Comparison of ENCODE assay signal across 22 mouse cellular contexts in genomic region chr3:61486808-61487389, GRCm38 (mm10).
A peak's percentile ranks its signal among the peaks of the same experiment; 100 is the strongest.
DNase-seq lines count a peak whose midpoint lies in the region; ATAC-seq and TF ChIP-seq lines count a peak whose summit lies in the region.
"Had no signal": no experiment of that assay in that cellular context is flagged by ENCODE, and none has a peak within 500 bp of the region (broad histone marks: within the 10 kb centered on the region; RNA-seq: fewer than 3 reads in every experiment).

No protein-coding gene starts in this region.

- H3K4me2 ChIP-seq in forebrain, embryonic 16.5 days (ENCODE audit: low read length): no peak overlapping the region
- H3K4me2 ChIP-seq in forebrain, embryonic 12.5 days: no peak overlapping the region
- no peak overlapping the region for H3K4me2 ChIP-seq in midbrain, postnatal 0 days (ENCODE audit: low read depth, low read length, poor library complexity, severe bottlenecking)
- H3K4me2 ChIP-seq: hindbrain, embryonic 15.5 days; neural tube, embryonic 13.5 days had no signal

- H3K27ac ChIP-seq in forebrain, embryonic 16.5 days (ENCODE audit: low read length): no peak overlapping the region
- H3K27ac ChIP-seq in forebrain, embryonic 12.5 days: no peak overlapping the region
- H3K27ac ChIP-seq in midbrain, postnatal 0 days (ENCODE audit: low read depth, low read length): no peak overlapping the region
- H3K27ac ChIP-seq: hindbrain, embryonic 15.5 days; limb, embryonic 10.5 days; neural tube, embryonic 13.5 days had no signal

- no peaks in the 10 kb centered on the region for H3K4me1 ChIP-seq in forebrain, embryonic 16.5 days (replicated peaks; ENCODE audit: control insufficient read depth, insufficient read depth, low read length)
- H3K4me1 ChIP-seq in forebrain, embryonic 12.5 days: no peaks in the 10 kb centered on the region
- H3K4me1 ChIP-seq in midbrain, postnatal 0 days (ENCODE audit: insufficient read depth, low read length): no peaks in the 10 kb centered on the region
- H3K4me1 ChIP-seq: hindbrain, embryonic 15.5 days; limb, embryonic 10.5 days; neural tube, embryonic 13.5 days had no signal

- WGBS in forebrain, embryonic 16.5 days: 53% methylated on average over 5 of the region's 5 CpGs
- WGBS in forebrain, embryonic 12.5 days: 61% methylated on average over 5 of the region's 5 CpGs
- 27% methylated on average over 5 of the region's 5 CpGs for WGBS in midbrain, postnatal 0 days

- DNase-seq in left cerebral cortex, adult 8-10 months (ENCODE audit: low spot score in 2 of 2): peak; percentile 3 to 19
- DNase-seq in left cerebral cortex, adult 11 months (ENCODE audit: low spot score): no peak
- DNase-seq in brain, embryonic 14.5 days (ENCODE audit: low read depth): peak; percentile 58
- DNase-seq in midbrain, postnatal 0 days (ENCODE audit: low spot score): no peak
- DNase-seq in adrenal gland, postnatal 25 days: no peak
- DNase-seq: adrenal gland, postnatal 14 days; cerebellum, adult 2 months; cerebellum, postnatal 36 days; gastrocnemius, postnatal 14 days; heart, adult 18-20 months; heart, postnatal 36 days; kidney, postnatal 36 days; liver, postnatal 0 days; lung, postnatal 10 days; thymus, postnatal 14 days had no signal

- TF ChIP-seq CTCF in brain, embryonic 14.5 days (IDR thresholded peaks at IDR 0.05; ENCODE audit: borderline replicate concordance, extremely low read depth, insufficient read depth, insufficient read length): no peak
- TF ChIP-seq CTCF in midbrain, postnatal 0 days (IDR thresholded peaks at IDR 0.05): no peak

- H3K4me3 ChIP-seq in forebrain, embryonic 16.5 days (replicated peaks; ENCODE audit: low read length): no peak overlapping the region
- no peak overlapping the region for H3K4me3 ChIP-seq in forebrain, embryonic 12.5 days (replicated peaks)
- H3K4me3 ChIP-seq in midbrain, postnatal 0 days (ENCODE audit: low read depth, low read length): no peak overlapping the region
- H3K4me3 ChIP-seq: hindbrain, embryonic 15.5 days; limb, embryonic 10.5 days; neural tube, embryonic 13.5 days had no signal

- H3K36me3 ChIP-seq in forebrain, embryonic 16.5 days (ENCODE audit: control insufficient read depth, insufficient read depth): no peaks in the 10 kb centered on the region
- no peaks in the 10 kb centered on the region for H3K36me3 ChIP-seq in forebrain, embryonic 12.5 days (replicated peaks)
- no peaks in the 10 kb centered on the region for H3K36me3 ChIP-seq in midbrain, postnatal 0 days (ENCODE audit: insufficient read depth, low read length)
- H3K36me3 ChIP-seq: G1E; hindbrain, embryonic 15.5 days; limb, embryonic 10.5 days; neural tube, embryonic 13.5 days had no signal

- peak; percentile 54; the same call in 1 of the 2 replicates for ATAC-seq in forebrain, embryonic 16.5 days
- ATAC-seq in forebrain, embryonic 12.5 days (ENCODE audit: low FRiP score): no peak
- ATAC-seq in midbrain, postnatal 0 days (ENCODE audit: low FRiP score): peak; percentile 53; the same call in 1 of the 2 replicates
- ATAC-seq: intestine, embryonic 16.5 days; liver, postnatal 0 days had no signal

- no peaks in the 10 kb centered on the region for H3K9me3 ChIP-seq in forebrain, embryonic 16.5 days (ENCODE audit: control insufficient read depth, low read length)
- no peaks in the 10 kb centered on the region for H3K9me3 ChIP-seq in forebrain, embryonic 12.5 days
- no peaks in the 10 kb centered on the region for H3K9me3 ChIP-seq in midbrain, postnatal 0 days (ENCODE audit: low read length)
- H3K9me3 ChIP-seq: G1E; hindbrain, embryonic 15.5 days; limb, embryonic 10.5 days; neural tube, embryonic 13.5 days had no signal

- TF ChIP-seq POLR2A in brain, embryonic 14.5 days (IDR thresholded peaks at IDR 0.05; ENCODE audit: borderline replicate concordance, extremely low read depth, insufficient read depth, insufficient read length, poor library complexity, severe bottlenecking): no peak

- no peak overlapping the region for H3K9ac ChIP-seq in forebrain, embryonic 16.5 days (replicated peaks; ENCODE audit: low read depth, low read length)
- H3K9ac ChIP-seq in forebrain, embryonic 12.5 days: no peak overlapping the region
- H3K9ac ChIP-seq in midbrain, postnatal 0 days (replicated peaks; ENCODE audit: low read length, poor library complexity, severe bottlenecking): no peak overlapping the region
- H3K9ac ChIP-seq: hindbrain, embryonic 15.5 days; liver, postnatal 0 days; neural tube, embryonic 13.5 days had no signal

- H3K27me3 ChIP-seq in forebrain, embryonic 16.5 days (replicated peaks; ENCODE audit: control insufficient read depth, insufficient read depth, low read length): no peaks in the 10 kb centered on the region
- no peaks in the 10 kb centered on the region for H3K27me3 ChIP-seq in forebrain, embryonic 12.5 days
- H3K27me3 ChIP-seq in midbrain, postnatal 0 days (ENCODE audit: insufficient read depth, low read length): no peaks in the 10 kb centered on the region
- H3K27me3 ChIP-seq: hindbrain, embryonic 15.5 days; neural tube, embryonic 13.5 days had no signal

Comparison
In these comparisons a context has a peak if more than half of its experiments do, and no peak if none do; other contexts are left out.
1. DNase-seq: peak in left cerebral cortex, adult 8-10 months (2 of 2) and brain, embryonic 14.5 days (single experiment); none in left cerebral cortex, adult 11 months (single experiment), midbrain, postnatal 0 days (single experiment) and adrenal gland, postnatal 25 days (single experiment).